Mouse (Mus musculus) brain, embryonic 14.5 days (tissue): ENCODE measurements at regions not wholly inside any gene's neighbourhood (a gene's known extent, or its start where the extent isn't known, plus 50 kb on each side); places are given as distances from the start of the nearest gene placed in this dataset.

Experiments used
- DNase-seq: peaks from one replicate; pipeline ENCODE4 v3.0.0-alpha.2; 2011; ENCODE audit warnings: low read depth
- CTCF ChIP-seq: fragments of 200-500 bp; IDR thresholded peaks from 2 replicates; pipeline ENCODE4 v1.5.1; 2012; ENCODE audit warnings: inconsistent platforms, mild to moderate bottlenecking, moderate library complexity, borderline replicate concordance; ENCODE audit not compliant: insufficient read depth, insufficient read length; ENCODE audit errors: extremely low read depth
- POLR2A ChIP-seq: fragments of 200-500 bp; IDR thresholded peaks from 2 replicates; pipeline ENCODE4 v1.6.1; 2012; ENCODE audit warnings: mild to moderate bottlenecking, inconsistent platforms, borderline replicate concordance; ENCODE audit not compliant: poor library complexity, insufficient read depth, insufficient read length, severe bottlenecking; ENCODE audit errors: extremely low read depth

DNA sequence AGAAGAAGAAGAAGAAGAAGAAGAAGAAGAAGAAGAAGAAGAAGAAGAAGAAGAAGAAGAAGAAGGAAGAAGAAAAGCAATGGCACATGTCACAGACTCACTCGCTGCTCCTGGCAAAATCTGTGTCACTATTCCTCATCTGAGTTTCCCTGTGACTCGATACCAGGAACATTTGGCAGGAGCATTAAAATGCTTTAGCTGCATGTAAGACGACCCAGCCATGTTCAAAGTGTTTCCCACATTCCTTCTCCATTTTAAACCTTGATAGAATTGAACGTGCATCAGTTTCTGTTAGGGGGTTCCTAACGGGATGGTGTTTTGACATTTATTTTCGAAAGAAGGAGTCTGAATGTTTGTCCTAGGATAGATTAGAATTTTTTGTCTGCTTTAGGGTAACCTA, 51.2 kb upstream of the Pja2 start:
- DNase-seq: no peak
- no peak for TF ChIP-seq CTCF
- no peak for TF ChIP-seq POLR2A

GRCm38 (mm10) chr17:64383600-64383999, 51.9 kb upstream of the Pja2 start:
- TF ChIP-seq POLR2A: no peak
- no peak for TF ChIP-seq CTCF
- no peak for DNase-seq

- no peak for TF ChIP-seq CTCF
- TF ChIP-seq POLR2A: no peak
- no peak for DNase-seq
Observed at GRCm38 (mm10) chr17:64390349-64390748, 58.6 kb upstream of the Pja2 start.

- DNase-seq: peak; percentile 11
- TF ChIP-seq POLR2A (no peak), CTCF (no peak)
Observed at GRCm38 (mm10) chr17:64397254-64397897, 65.7 kb upstream of the Pja2 start.

DNA sequence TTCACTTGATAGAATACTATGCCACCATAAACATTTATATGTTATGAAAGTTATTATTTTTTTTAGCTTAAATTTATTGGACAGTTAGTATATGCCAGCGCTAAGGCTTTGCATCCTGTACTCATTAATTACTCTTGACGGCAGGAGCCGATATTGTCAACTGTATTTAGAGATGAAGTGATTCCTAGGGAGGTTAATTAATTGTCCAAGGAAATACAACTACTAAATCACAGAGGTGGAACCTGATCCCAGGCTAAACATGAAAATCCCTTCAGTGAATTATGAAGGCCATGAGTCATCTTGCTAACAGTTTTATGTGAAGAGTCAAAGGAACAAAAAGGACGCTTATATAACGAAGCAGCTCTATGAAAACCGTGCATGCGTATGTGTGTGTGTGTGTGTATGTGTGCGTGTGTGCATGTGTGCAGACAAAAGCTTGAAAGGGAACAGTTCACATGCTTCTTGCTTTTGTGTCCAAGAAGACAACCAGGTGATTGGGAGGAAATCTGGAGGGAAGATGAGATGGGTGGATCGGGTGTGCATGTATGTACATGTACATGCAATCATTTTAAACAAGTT, 66.5 kb upstream of the Pja2 start:
- no peak for TF ChIP-seq POLR2A
- DNase-seq: no peak

GRCm38 (mm10) chr17:64398708-64399107, 67.0 kb upstream of the Pja2 start:
- TF ChIP-seq CTCF: no peak
- no peak for TF ChIP-seq POLR2A
- DNase-seq: no peak

DNA sequence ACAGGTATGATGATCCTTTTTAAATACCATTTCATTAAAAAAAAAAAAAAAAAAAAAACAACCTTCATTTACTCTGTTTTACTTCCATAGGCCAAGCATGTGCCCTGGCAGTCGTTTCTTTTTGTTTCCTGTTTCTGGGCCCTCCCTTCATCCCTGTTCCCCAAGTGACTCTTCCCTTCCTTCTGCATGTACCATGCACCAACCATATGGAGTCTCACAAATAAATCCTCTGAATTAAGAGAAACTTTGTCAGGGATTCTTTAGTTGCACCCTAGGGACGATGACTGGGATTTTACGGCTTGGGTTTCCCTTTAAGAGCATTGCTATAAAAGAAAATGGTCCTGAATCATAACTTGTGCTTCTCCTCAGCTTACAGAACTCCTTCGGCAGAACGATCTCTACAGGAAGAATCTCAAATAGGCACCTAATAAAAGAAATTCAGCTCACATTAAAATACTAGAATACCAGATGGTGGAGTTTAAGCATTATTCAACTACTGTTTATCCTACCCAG, 75.1 kb upstream of the Pja2 start:
- DNase-seq: no peak
- no peak for TF ChIP-seq POLR2A
- no peak for TF ChIP-seq CTCF

DNA sequence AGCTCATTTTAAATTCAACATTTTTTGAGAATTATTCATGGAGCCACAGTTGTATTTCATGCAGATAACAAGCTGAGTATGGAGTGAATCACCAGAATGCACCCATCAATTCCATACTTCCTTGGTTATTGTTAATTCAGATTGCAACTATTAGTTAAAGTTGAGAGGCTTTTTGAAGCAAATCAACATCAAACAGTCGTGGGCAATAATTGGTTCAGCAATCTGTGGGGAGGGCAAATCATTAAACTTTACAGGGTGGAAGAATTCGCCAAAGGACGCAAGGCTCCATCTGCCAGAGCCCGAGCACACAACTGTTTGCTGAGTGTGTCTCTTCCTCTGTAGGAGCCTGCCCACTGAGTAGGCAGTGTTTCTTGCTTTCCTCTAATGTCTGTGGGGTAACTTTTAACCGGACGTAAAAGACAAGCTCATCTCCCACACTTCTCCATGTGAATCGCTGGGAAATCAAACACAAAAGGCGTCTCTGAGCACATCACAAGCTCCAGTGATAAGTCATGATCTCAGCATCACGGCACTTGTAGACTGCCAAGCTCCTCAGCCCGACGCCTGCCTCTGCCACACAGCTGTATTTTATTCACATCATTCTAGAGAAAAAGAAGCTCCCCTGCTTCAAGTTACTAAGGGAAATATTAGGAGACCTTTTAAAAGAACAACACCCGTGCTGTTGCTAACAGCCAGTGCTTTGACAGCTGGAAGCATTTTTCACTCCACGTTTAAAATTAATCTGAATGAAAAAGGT, 75.7 kb upstream of the Pja2 start:
- TF ChIP-seq CTCF (no peak), POLR2A (no peak)
- peak; percentile 62 for DNase-seq

DNA sequence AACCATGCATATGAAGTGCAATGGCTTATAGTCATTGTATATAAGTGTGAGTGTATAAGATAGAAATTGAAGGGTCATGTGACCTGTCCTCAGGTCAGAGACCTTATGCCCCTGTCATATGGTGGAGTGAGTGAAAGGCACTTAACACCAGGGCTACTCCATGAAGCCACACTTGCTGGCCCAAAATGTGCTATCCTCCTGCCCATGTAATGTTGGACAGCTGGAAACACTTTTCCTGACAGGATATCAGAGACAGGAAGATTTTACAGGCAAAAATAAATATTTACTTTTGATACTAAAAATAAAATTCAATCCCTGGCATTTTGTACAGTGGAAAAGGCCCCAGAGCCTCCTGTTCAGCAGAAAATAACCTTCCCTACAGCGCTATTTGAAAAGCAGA, 94.1 kb upstream of the Pja2 start:
- TF ChIP-seq POLR2A (no peak), CTCF (no peak)
- no peak for DNase-seq

GRCm38 (mm10) chr17:64426536-64426935, 94.8 kb upstream of the Pja2 start:
- no peak for TF ChIP-seq POLR2A
- no peak for TF ChIP-seq CTCF
- DNase-seq: peak; percentile 63

GRCm38 (mm10) chr17:64439571-64439970, 107.9 kb upstream of the Pja2 start:
- no peak for TF ChIP-seq CTCF
- no peak for TF ChIP-seq POLR2A

More at GRCm38 (mm10) chr17:64439571-64439970, 107.9 kb upstream of the Pja2 start:
- DNase-seq: no peak
